Mouse (Mus musculus): ENCODE results near the gene Olfm4. TPM values are rescaled to one million over a fixed set of nuclear protein-coding genes. Genes with fewer than 3 reads are reported as not detected.

Gene Olfm4
- polyA plus RNA-seq, 1 experiment, result 91.2 TPM

- H3K27ac ChIP-seq (ENCODE audit: insufficient read depth, low read depth, low read length), result no peak overlapping the region
- no peaks in the 10 kb centered on the region for H3K27me3 ChIP-seq (ENCODE audit: control insufficient read depth, insufficient read depth, low read length)
- no peaks in the 10 kb centered on the region for H3K36me3 ChIP-seq (ENCODE audit: control insufficient read depth, insufficient read depth, low read length)
- H3K4me1 ChIP-seq (ENCODE audit: control insufficient read depth, insufficient read depth, insufficient read length, low read length), result no peaks in the 10 kb centered on the region
- no peak for TF ChIP-seq CTCF (IDR thresholded peaks at IDR 0.05; ENCODE audit: extremely low read depth, insufficient read length, insufficient replicate concordance, low read depth, low read length)
- no peak for TF ChIP-seq POLR2A (IDR thresholded peaks at IDR 0.05; ENCODE audit: low read depth, low read length)
- no peak overlapping the region for H3K4me3 ChIP-seq (ENCODE audit: low read depth, low read length)
- 72% methylated on average over 3 of the region's 3 CpGs for WGBS
Measured at GRCm38 (mm10) chr14:80055725-80056124, 71.8 kb downstream of the Olfm4 start.

- TF ChIP-seq CTCF (IDR thresholded peaks at IDR 0.05; ENCODE audit: extremely low read depth, insufficient read length, insufficient replicate concordance, low read depth, low read length) (no peak), POLR2A (IDR thresholded peaks at IDR 0.05; ENCODE audit: low read depth, low read length) (no peak)
- Histone ChIP-seq H3K4me1 (ENCODE audit: control insufficient read depth, insufficient read depth, insufficient read length, low read length) (no peaks in the 10 kb centered on the region), H3K27ac (ENCODE audit: insufficient read depth, low read depth, low read length) (no peak overlapping the region), H3K27me3 (ENCODE audit: control insufficient read depth, insufficient read depth, low read length) (no peaks in the 10 kb centered on the region), H3K36me3 (ENCODE audit: control insufficient read depth, insufficient read depth, low read length) (no peaks in the 10 kb centered on the region), H3K4me3 (ENCODE audit: low read depth, low read length) (no peak overlapping the region)
- WGBS, result 82% methylated on average over 3 of the region's 3 CpGs
Measured at GRCm38 (mm10) chr14:80061686-80062085, 77.8 kb downstream of the Olfm4 start.

- H3K27ac ChIP-seq (ENCODE audit: insufficient read depth, low read depth, low read length), result no peak overlapping the region
- H3K36me3 ChIP-seq (ENCODE audit: control insufficient read depth, insufficient read depth, low read length), result no peaks in the 10 kb centered on the region
- 43% methylated on average over 9 of the region's 9 CpGs for whole genome bisulfite sequencing
- TF ChIP-seq POLR2A (IDR thresholded peaks at IDR 0.05; ENCODE audit: low read depth, low read length) (no peak), CTCF (IDR thresholded peaks at IDR 0.05; ENCODE audit: extremely low read depth, insufficient read length, insufficient replicate concordance, low read depth, low read length) (no peak)
- no peak overlapping the region for H3K4me3 ChIP-seq (ENCODE audit: low read depth, low read length)
- no peaks in the 10 kb centered on the region for H3K27me3 ChIP-seq (ENCODE audit: control insufficient read depth, insufficient read depth, low read length)
- H3K4me1 ChIP-seq (ENCODE audit: control insufficient read depth, insufficient read depth, insufficient read length, low read length), result no peaks in the 10 kb centered on the region
Measured at GRCm38 (mm10) chr14:80062896-80063295, 79.0 kb downstream of the Olfm4 start.

GRCm38 (mm10) chr14:80070580-80070979 lies 86.7 kb downstream of the Olfm4 start:
- 92% methylated on average over 3 of the region's 3 CpGs for WGBS
- TF ChIP-seq CTCF (IDR thresholded peaks at IDR 0.05; ENCODE audit: extremely low read depth, insufficient read length, insufficient replicate concordance, low read depth, low read length) (no peak), POLR2A (IDR thresholded peaks at IDR 0.05; ENCODE audit: low read depth, low read length) (no peak)
- no peaks in the 10 kb centered on the region for H3K36me3 ChIP-seq (ENCODE audit: control insufficient read depth, insufficient read depth, low read length)

More at GRCm38 (mm10) chr14:80070580-80070979, 86.7 kb downstream of the Olfm4 start:
- Histone ChIP-seq H3K4me1 (ENCODE audit: control insufficient read depth, insufficient read depth, insufficient read length, low read length) (peaks cover 1% of the 10 kb centered on the region; the same call in 1 of the 2 replicates), H3K27me3 (ENCODE audit: control insufficient read depth, insufficient read depth, low read length) (no peaks in the 10 kb centered on the region), H3K4me3 (ENCODE audit: low read depth, low read length) (no peak overlapping the region), H3K27ac (ENCODE audit: insufficient read depth, low read depth, low read length) (no peak overlapping the region)

Other genes starting within 250 kb of the Olfm4 start
- gene Pcdh8, start 212.8 kb upstream of the Olfm4 start, polyA plus RNA-seq (2012; rRNA removed), result 0.37 and 0.72 TPM in 2 replicates

Data from small intestine, adult 2 months (tissue).